10 mouse cellular contexts compared by ENCODE assay signal in the genomic region with DNA sequence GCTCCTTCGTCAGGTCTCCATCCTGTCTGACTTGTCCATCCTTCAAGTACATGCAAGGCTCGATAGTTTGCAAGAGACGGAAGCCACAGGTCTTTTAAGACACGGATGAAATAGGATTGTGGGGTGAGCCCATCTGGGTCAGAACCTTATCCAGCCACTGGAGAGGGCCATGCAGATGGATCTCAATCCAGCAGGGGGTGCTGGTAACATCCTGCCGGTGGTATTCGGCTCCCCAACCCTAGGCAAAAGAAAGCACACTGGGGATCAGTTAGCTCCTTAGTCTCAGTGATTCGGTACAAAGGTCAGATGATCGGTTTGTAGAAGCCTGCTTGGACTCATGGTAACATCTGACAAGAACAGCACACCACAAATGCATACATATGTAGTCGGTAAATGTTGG. TPM values are rescaled to one million over a fixed set of nuclear protein-coding genes. Genes with fewer than 3 reads are reported as not detected.
DNase-seq lines count a peak whose midpoint lies in the region; ATAC-seq and TF ChIP-seq lines count a peak whose summit lies in the region.
"Had no signal": no experiment of that assay in that cellular context is flagged by ENCODE, and none has a peak within 500 bp of the region (broad histone marks: within the 10 kb centered on the region; RNA-seq: fewer than 3 reads in every experiment).

No protein-coding gene starts in this region.

- no peak overlapping the region for H3K4me3 ChIP-seq in layer of hippocampus, adult 2 months
- no peak overlapping the region for H3K4me3 ChIP-seq in midbrain, embryonic 15.5 days
- H3K4me3 ChIP-seq: erythroblast, embryonic 14.5 days; myocyte had no signal

- peak; percentile 35 to 65 for DNase-seq in adrenal gland, adult (ENCODE audit: inconsistent age in 2 of 2, low spot score in 1 of 2)
- DNase-seq in adrenal gland, postnatal 4 days (ENCODE audit: low spot score in 2 of 2), result no peak
- peak in 1 of 2 experiments; percentile 38 for DNase-seq in layer of hippocampus, adult 2 months (ENCODE audit: low spot score in 2 of 2)
- no peak for DNase-seq in layer of hippocampus, adult 9-11 months
- peak; percentile 42 for DNase-seq in ZHBTc4 (ENCODE audit: low read depth, low spot score)
- peak; percentile 55 for DNase-seq in kidney, adult 9 months
- DNase-seq in testis, postnatal 10 days (ENCODE audit: low spot score), result peak; percentile 54

- no peak for ATAC-seq in midbrain, embryonic 15.5 days (replicated peaks)

- no peaks in the 10 kb centered on the region for H3K9me3 ChIP-seq in midbrain, embryonic 15.5 days

- peaks cover 32% of the 10 kb centered on the region for H3K36me3 ChIP-seq in midbrain, embryonic 15.5 days (replicated peaks)

- no peaks in the 10 kb centered on the region for H3K27me3 ChIP-seq in midbrain, embryonic 15.5 days (replicated peaks)

- H3K4me2 ChIP-seq in midbrain, embryonic 15.5 days, result no peak overlapping the region

- no peak overlapping the region for H3K9ac ChIP-seq in midbrain, embryonic 15.5 days

- WGBS in midbrain, embryonic 15.5 days, result 78% methylated on average over 9 of the region's 9 CpGs

- TF ChIP-seq CTCF in layer of hippocampus, adult 2 months (conservative IDR thresholded peaks at IDR 0.05), result peak; percentile 83

- H3K27ac ChIP-seq in layer of hippocampus, adult 2 months, result no peak overlapping the region
- no peak overlapping the region for H3K27ac ChIP-seq in midbrain, embryonic 15.5 days

- no peaks in the 10 kb centered on the region for H3K4me1 ChIP-seq in midbrain, embryonic 15.5 days

RNA-seq across cellular contexts. Expression of a gene that starts 44.8 kb away (rescaled TPM):
- total RNA-seq in adrenal gland, postnatal 4 days (2021), result 10 to 100 TPM; 15.6 to 19.5 TPM
- 10 to 100 TPM; 26.0 to 28.5 TPM for total RNA-seq in layer of hippocampus, adult 2 months (2021)
- 19.9 and 20.3 TPM in 2 replicates for polyA plus RNA-seq in midbrain, embryonic 15.5 days (2015; fragmentation: Nextera tagmentation; extraction: Ambion mirVana)

RNA-seq across cellular contexts. Expression of a gene that starts 59.8 kb away (rescaled TPM):
- 10 to 100 TPM; 48.6 to 54.4 TPM for total RNA-seq in adrenal gland, postnatal 4 days (2021)
- total RNA-seq in layer of hippocampus, adult 2 months (2021), result 10 to 100 TPM; 23.9 to 24.5 TPM
- 64.4 and 65.9 TPM in 2 replicates for polyA plus RNA-seq in midbrain, embryonic 15.5 days (2015; fragmentation: Nextera tagmentation; extraction: Ambion mirVana)

Comparison
In these comparisons a context has a peak if more than half of its experiments do, and no peak if none do; other contexts are left out.
1. DNase-seq: peak in adrenal gland, adult (2 of 2), ZHBTc4 (single experiment), kidney, adult 9 months (single experiment) and testis, postnatal 10 days (single experiment); none in adrenal gland, postnatal 4 days (0 of 2) and layer of hippocampus, adult 9-11 months (single experiment).